Mouse (Mus musculus): ENCODE measurements around the gene 1700061G19Rik. TPM values are rescaled to one million over a fixed set of nuclear protein-coding genes. Genes with fewer than 3 reads are reported as not detected.

Gene 1700061G19Rik
- 0.15 and 0.30 TPM in 2 replicates for polyA plus RNA-seq (2014; fragmentation: Nextera tagmentation; extraction: Ambion mirVana)

- Histone ChIP-seq H3K4me3 (ENCODE audit: low read length) (no peak within 1 kb of the TSS), H3K27me3 (ENCODE audit: control insufficient read depth, insufficient read depth, low read length) (no peaks in the 10 kb centered on the region), H3K9me3 (ENCODE audit: control insufficient read depth, low read length) (no peaks in the 10 kb centered on the region), H3K27ac (ENCODE audit: low read depth, low read length) (no peak within 1 kb of the TSS), H3K4me2 (replicated peaks; ENCODE audit: low read depth, low read length) (no peak within 1 kb of the TSS), H3K9ac (ENCODE audit: low read depth, low read length) (no peak within 1 kb of the TSS), H3K4me1 (ENCODE audit: control insufficient read depth, insufficient read depth, low read length) (no peaks in the 10 kb centered on the region), H3K36me3 (ENCODE audit: control insufficient read depth, insufficient read depth, low read length) (no peaks in the 10 kb centered on the region)
- 78% methylated on average over 12 of the region's 12 CpGs for WGBS
- no peak for ATAC-seq (ENCODE audit: low FRiP score, low TSS enrichment)
These were observed at the start of gene 1700061G19Rik for GRCm38 (mm10) chr17:56874936-56875651. Gene 1700061G19Rik, plus strand, starts transcription at chr17:56875477.

GRCm38 (mm10) chr17:56826718-56827117, 48.6 kb upstream of the 1700061G19Rik start:
- Histone ChIP-seq H3K4me2 (replicated peaks; ENCODE audit: low read depth, low read length) (no peak overlapping the region), H3K27me3 (ENCODE audit: control insufficient read depth, insufficient read depth, low read length) (peaks cover 9% of the 10 kb centered on the region), H3K9ac (ENCODE audit: low read depth, low read length) (no peak overlapping the region), H3K36me3 (ENCODE audit: control insufficient read depth, insufficient read depth, low read length) (no peaks in the 10 kb centered on the region), H3K4me3 (ENCODE audit: low read length) (no peak overlapping the region), H3K4me1 (ENCODE audit: control insufficient read depth, insufficient read depth, low read length) (no peaks in the 10 kb centered on the region; the same call in 1 of the 2 replicates), H3K9me3 (ENCODE audit: control insufficient read depth, low read length) (no peaks in the 10 kb centered on the region), H3K27ac (ENCODE audit: low read depth, low read length) (no peak overlapping the region)
- 81% methylated on average over 2 of the region's 2 CpGs for WGBS
- ATAC-seq (ENCODE audit: low FRiP score, low TSS enrichment) = no peak

- ATAC-seq (ENCODE audit: low FRiP score, low TSS enrichment) = no peak
- Histone ChIP-seq H3K4me1 (ENCODE audit: control insufficient read depth, insufficient read depth, low read length) (no peaks in the 10 kb centered on the region; the same call in 1 of the 2 replicates), H3K4me3 (ENCODE audit: low read length) (peak overlapping the region; percentile 60), H3K36me3 (ENCODE audit: control insufficient read depth, insufficient read depth, low read length) (no peaks in the 10 kb centered on the region), H3K9me3 (ENCODE audit: control insufficient read depth, low read length) (no peaks in the 10 kb centered on the region), H3K27me3 (ENCODE audit: control insufficient read depth, insufficient read depth, low read length) (peaks cover 9% of the 10 kb centered on the region), H3K27ac (ENCODE audit: low read depth, low read length) (no peak overlapping the region), H3K9ac (ENCODE audit: low read depth, low read length) (no peak overlapping the region), H3K4me2 (replicated peaks; ENCODE audit: low read depth, low read length) (peak overlapping the region; percentile 85; the same call in 1 of the 2 replicates)
- WGBS = 27% methylated on average over 11 of the region's 11 CpGs
These were observed 46.1 kb upstream of the 1700061G19Rik start for GRCm38 (mm10) chr17:56829171-56829570.

- peak overlapping the region; percentile 56; the same call in 1 of the 2 replicates for H3K9ac ChIP-seq (ENCODE audit: low read depth, low read length)
- no peak overlapping the region for H3K27ac ChIP-seq (ENCODE audit: low read depth, low read length)
- 1% methylated on average over 27 of the region's 27 CpGs for WGBS
These were observed 45.5 kb upstream of the 1700061G19Rik start for GRCm38 (mm10) chr17:56829795-56830194.

GRCm38 (mm10) chr17:56830411-56831110, 44.7 kb upstream of the 1700061G19Rik start, which contains the start of gene Rfx2:
Gene Rfx2, minus strand, starts transcription at chr17:56831013.
- peak within 1 kb of the TSS; percentile 85 for H3K4me2 ChIP-seq (replicated peaks; ENCODE audit: low read depth, low read length)
- WGBS = 1% methylated on average over 35 of the region's 62 CpGs
- no peak; the same call in 1 of the 2 replicates for ATAC-seq (ENCODE audit: low FRiP score, low TSS enrichment)
- H3K4me1 ChIP-seq (ENCODE audit: control insufficient read depth, insufficient read depth, low read length) = no peaks in the 10 kb centered on the region; the same call in 1 of the 2 replicates
- no peaks in the 10 kb centered on the region for H3K9me3 ChIP-seq (ENCODE audit: control insufficient read depth, low read length)
- H3K27me3 ChIP-seq (ENCODE audit: control insufficient read depth, insufficient read depth, low read length) = peaks cover 9% of the 10 kb centered on the region
- peak within 1 kb of the TSS; percentile 60 for H3K4me3 ChIP-seq (ENCODE audit: low read length)
- H3K9ac ChIP-seq (ENCODE audit: low read depth, low read length) = peak within 1 kb of the TSS; percentile 56
- H3K36me3 ChIP-seq (ENCODE audit: control insufficient read depth, insufficient read depth, low read length) = no peaks in the 10 kb centered on the region
- no peak within 1 kb of the TSS for H3K27ac ChIP-seq (ENCODE audit: low read depth, low read length)

More at GRCm38 (mm10) chr17:56829795-56830194, 45.5 kb upstream of the 1700061G19Rik start:
- Histone ChIP-seq H3K4me2 (replicated peaks; ENCODE audit: low read depth, low read length) (peak overlapping the region; percentile 85), H3K27me3 (ENCODE audit: control insufficient read depth, insufficient read depth, low read length) (peaks cover 9% of the 10 kb centered on the region), H3K36me3 (ENCODE audit: control insufficient read depth, insufficient read depth, low read length) (no peaks in the 10 kb centered on the region), H3K4me3 (ENCODE audit: low read length) (peak overlapping the region; percentile 60), H3K4me1 (ENCODE audit: control insufficient read depth, insufficient read depth, low read length) (no peaks in the 10 kb centered on the region; the same call in 1 of the 2 replicates), H3K9me3 (ENCODE audit: control insufficient read depth, low read length) (no peaks in the 10 kb centered on the region)
- ATAC-seq (ENCODE audit: low FRiP score, low TSS enrichment) = no peak

- H3K27me3 ChIP-seq (ENCODE audit: control insufficient read depth, insufficient read depth, low read length) = peaks cover 9% of the 10 kb centered on the region
- peak overlapping the region; percentile 85 for H3K4me2 ChIP-seq (replicated peaks; ENCODE audit: low read depth, low read length)
- no peaks in the 10 kb centered on the region for H3K9me3 ChIP-seq (ENCODE audit: control insufficient read depth, low read length)
- H3K27ac ChIP-seq (ENCODE audit: low read depth, low read length) = no peak overlapping the region
- ATAC-seq (ENCODE audit: low FRiP score, low TSS enrichment) = peak; percentile 98
- under 1% methylated on average over 41 of the region's 42 CpGs for WGBS
- H3K9ac ChIP-seq (ENCODE audit: low read depth, low read length) = peak overlapping the region; percentile 56; the same call in 1 of the 2 replicates
- no peaks in the 10 kb centered on the region; the same call in 1 of the 2 replicates for H3K4me1 ChIP-seq (ENCODE audit: control insufficient read depth, insufficient read depth, low read length)
- H3K4me3 ChIP-seq (ENCODE audit: low read length) = peak overlapping the region; percentile 60
- no peaks in the 10 kb centered on the region for H3K36me3 ChIP-seq (ENCODE audit: control insufficient read depth, insufficient read depth, low read length)
These were observed 44.0 kb upstream of the 1700061G19Rik start for GRCm38 (mm10) chr17:56831111-56831816.

- Histone ChIP-seq H3K9me3 (ENCODE audit: control insufficient read depth, low read length) (no peaks in the 10 kb centered on the region), H3K27me3 (ENCODE audit: control insufficient read depth, insufficient read depth, low read length) (peaks cover 9% of the 10 kb centered on the region)
These were observed 42.4 kb upstream of the 1700061G19Rik start for GRCm38 (mm10) chr17:56832918-56833317.

GRCm38 (mm10) chr17:56833381-56833780, 41.9 kb upstream of the 1700061G19Rik start:
- H3K27ac ChIP-seq (ENCODE audit: low read depth, low read length) = no peak overlapping the region
- H3K4me1 ChIP-seq (ENCODE audit: control insufficient read depth, insufficient read depth, low read length) = no peaks in the 10 kb centered on the region; the same call in 1 of the 2 replicates
- ATAC-seq (ENCODE audit: low FRiP score, low TSS enrichment) = no peak
- no peak overlapping the region for H3K4me2 ChIP-seq (replicated peaks; ENCODE audit: low read depth, low read length)
- H3K4me3 ChIP-seq (ENCODE audit: low read length) = no peak overlapping the region
- peaks cover 9% of the 10 kb centered on the region for H3K27me3 ChIP-seq (ENCODE audit: control insufficient read depth, insufficient read depth, low read length)
- 94% methylated on average over 1 of the region's 1 CpGs for WGBS
- no peak overlapping the region for H3K9ac ChIP-seq (ENCODE audit: low read depth, low read length)
- no peaks in the 10 kb centered on the region for H3K9me3 ChIP-seq (ENCODE audit: control insufficient read depth, low read length)
- no peaks in the 10 kb centered on the region for H3K36me3 ChIP-seq (ENCODE audit: control insufficient read depth, insufficient read depth, low read length)

More at GRCm38 (mm10) chr17:56832918-56833317, 42.4 kb upstream of the 1700061G19Rik start:
- Histone ChIP-seq H3K4me3 (ENCODE audit: low read length) (no peak overlapping the region), H3K36me3 (ENCODE audit: control insufficient read depth, insufficient read depth, low read length) (no peaks in the 10 kb centered on the region), H3K4me2 (replicated peaks; ENCODE audit: low read depth, low read length) (no peak overlapping the region), H3K27ac (ENCODE audit: low read depth, low read length) (no peak overlapping the region), H3K4me1 (ENCODE audit: control insufficient read depth, insufficient read depth, low read length) (no peaks in the 10 kb centered on the region; the same call in 1 of the 2 replicates), H3K9ac (ENCODE audit: low read depth, low read length) (no peak overlapping the region)
- 94% methylated on average over 1 of the region's 1 CpGs for WGBS
- ATAC-seq (ENCODE audit: low FRiP score, low TSS enrichment) = no peak

All from kidney, embryonic 14.5 days (tissue).